Mouse (Mus musculus): ENCODE results near the gene 3300002I08Rik. TPM values are rescaled to one million over a fixed set of nuclear protein-coding genes. Genes with fewer than 3 reads are reported as not detected.
A peak's percentile ranks its signal among the peaks of the same experiment; 100 is the strongest.
"Not testable (repeated sequence)": the region's sequence is repeated elsewhere in the genome, so short reads cannot be mapped to it uniquely, and the experiment has no call there.

Gene 3300002I08Rik
- polyA plus RNA-seq (2015; fragmentation: Nextera tagmentation; extraction: Ambion mirVana) = 4.7 and 6.5 TPM in 2 replicates

- Histone ChIP-seq H3K9ac (peak within 1 kb of the TSS; percentile 65), H3K4me3 (replicated peaks) (peak within 1 kb of the TSS; percentile 62), H3K4me2 (replicated peaks) (peak within 1 kb of the TSS; percentile 58), H3K27ac (peak within 1 kb of the TSS; percentile 88)
- not testable (repeated sequence) for H3K36me3 ChIP-seq; H3K9me3 ChIP-seq; H3K4me1 ChIP-seq (replicated peaks); H3K27me3 ChIP-seq (replicated peaks)
- peak; percentile 99 for ATAC-seq
- WGBS = 5% methylated on average over 17 of the region's 17 CpGs
Observed at GRCm38 (mm10) chr2:150362113-150362877, at the start of gene 3300002I08Rik. TSS of gene 3300002I08Rik (minus strand) at chr2:150362765.

DNA sequence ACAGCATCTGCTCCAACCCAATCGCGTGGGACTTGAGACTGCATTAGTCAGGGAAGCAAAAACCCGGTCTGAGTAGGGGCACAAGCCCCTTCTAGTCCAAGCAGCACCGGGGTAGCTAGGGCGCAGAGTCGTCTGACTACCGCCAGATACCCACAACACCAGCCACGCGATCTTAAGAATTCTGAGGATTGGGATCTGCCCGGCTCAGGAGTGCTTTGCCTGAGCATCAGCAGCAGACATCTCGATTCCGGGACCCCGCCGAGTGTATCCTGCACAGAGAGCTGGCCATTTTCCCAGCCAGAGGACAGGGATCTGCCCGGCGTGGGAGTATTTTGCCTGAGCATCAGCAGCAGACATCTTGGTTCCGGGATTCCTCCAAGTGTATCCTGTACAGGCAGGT, 49.6 kb upstream of the 3300002I08Rik start:
- not testable (repeated sequence) for H3K4me2 ChIP-seq (replicated peaks); H3K9me3 ChIP-seq

DNA sequence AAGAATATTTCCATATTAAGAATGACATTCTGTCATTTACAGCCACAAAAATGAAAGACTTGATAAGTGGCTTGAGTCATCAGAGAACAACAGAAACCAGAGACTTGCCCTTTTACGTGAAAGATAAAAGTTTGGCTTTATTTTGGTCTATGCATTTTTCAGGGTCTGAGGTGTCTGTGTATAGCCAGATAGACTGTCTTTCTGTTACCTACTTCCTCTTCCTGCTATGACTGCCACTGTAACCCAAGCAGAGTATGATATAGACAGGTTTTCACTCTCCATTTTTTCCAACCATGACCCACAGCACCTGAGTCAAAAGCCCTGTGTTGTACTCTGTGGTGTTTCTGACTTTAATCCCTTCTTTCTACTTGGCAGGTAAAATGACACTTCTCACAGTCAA, 27.6 kb upstream of the 3300002I08Rik start:
- H3K36me3 ChIP-seq = no peaks in the 10 kb centered on the region
- no peak overlapping the region for H3K4me2 ChIP-seq (replicated peaks)
- no peak overlapping the region for H3K27ac ChIP-seq
- H3K9ac ChIP-seq = no peak overlapping the region
- no peak for ATAC-seq
- H3K4me1 ChIP-seq (replicated peaks) = no peaks in the 10 kb centered on the region
- H3K9me3 ChIP-seq = no peaks in the 10 kb centered on the region
- H3K27me3 ChIP-seq (replicated peaks) = no peaks in the 10 kb centered on the region
- WGBS = 88% methylated on average over 1 of the region's 1 CpGs
- no peak overlapping the region for H3K4me3 ChIP-seq (replicated peaks)

More for the DNA sequence above, 49.6 kb upstream of the 3300002I08Rik start:
- not testable (repeated sequence) for H3K27me3 ChIP-seq (replicated peaks); H3K27ac ChIP-seq; H3K4me3 ChIP-seq (replicated peaks); H3K36me3 ChIP-seq; ATAC-seq; H3K4me1 ChIP-seq (replicated peaks); H3K9ac ChIP-seq
- 88% methylated on average over 17 of the region's 17 CpGs for WGBS

GRCm38 (mm10) chr2:150385553-150386106, 23.1 kb upstream of the 3300002I08Rik start:
- H3K4me3 ChIP-seq (replicated peaks); H3K4me2 ChIP-seq (replicated peaks); H3K9ac ChIP-seq; H3K9me3 ChIP-seq; H3K27ac ChIP-seq; H3K4me1 ChIP-seq (replicated peaks); H3K36me3 ChIP-seq; ATAC-seq; H3K27me3 ChIP-seq (replicated peaks): not testable (repeated sequence)
- WGBS = 96% methylated on average over 19 of the region's 19 CpGs

GRCm38 (mm10) chr2:150362878-150363229, 289 bp upstream of the 3300002I08Rik start:
- H3K36me3 ChIP-seq = no peaks in the 10 kb centered on the region
- H3K9ac ChIP-seq = peak overlapping the region; percentile 65; the same call in 1 of the 2 replicates
- H3K9me3 ChIP-seq = no peaks in the 10 kb centered on the region
- no peaks in the 10 kb centered on the region for H3K27me3 ChIP-seq (replicated peaks)
- 6% methylated on average over 4 of the region's 4 CpGs for WGBS
- peak overlapping the region; percentile 88 for H3K27ac ChIP-seq
- ATAC-seq = peak; percentile 74
- no peaks in the 10 kb centered on the region for H3K4me1 ChIP-seq (replicated peaks)
- H3K4me2 ChIP-seq (replicated peaks) = peak overlapping the region; percentile 58
- H3K4me3 ChIP-seq (replicated peaks) = peak overlapping the region; percentile 62

DNA sequence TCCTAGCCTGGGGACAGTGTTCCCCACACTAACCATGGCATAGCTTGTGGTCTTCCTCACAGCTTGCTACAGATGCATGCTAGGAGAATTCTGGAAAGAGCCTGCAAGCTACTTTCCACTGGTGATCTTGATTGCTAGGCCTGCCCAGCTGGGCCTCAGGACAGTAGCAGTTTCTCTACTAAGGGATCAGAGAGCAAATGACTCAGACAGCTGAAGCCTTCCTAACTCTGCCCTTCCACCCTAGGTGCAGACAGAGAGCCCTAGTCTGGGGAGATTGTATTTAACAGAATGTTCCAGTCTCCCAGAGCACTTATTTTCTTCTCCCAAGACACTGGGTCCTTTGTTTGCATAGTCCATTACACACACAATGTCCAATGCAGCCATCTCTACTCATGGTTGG, 5.4 kb downstream of the 3300002I08Rik start:
- H3K4me2 ChIP-seq (replicated peaks); H3K9ac ChIP-seq; H3K4me1 ChIP-seq (replicated peaks); H3K4me3 ChIP-seq (replicated peaks); H3K36me3 ChIP-seq; H3K9me3 ChIP-seq; H3K27ac ChIP-seq; H3K27me3 ChIP-seq (replicated peaks): not testable (repeated sequence)
- ATAC-seq = peak; percentile 63

DNA sequence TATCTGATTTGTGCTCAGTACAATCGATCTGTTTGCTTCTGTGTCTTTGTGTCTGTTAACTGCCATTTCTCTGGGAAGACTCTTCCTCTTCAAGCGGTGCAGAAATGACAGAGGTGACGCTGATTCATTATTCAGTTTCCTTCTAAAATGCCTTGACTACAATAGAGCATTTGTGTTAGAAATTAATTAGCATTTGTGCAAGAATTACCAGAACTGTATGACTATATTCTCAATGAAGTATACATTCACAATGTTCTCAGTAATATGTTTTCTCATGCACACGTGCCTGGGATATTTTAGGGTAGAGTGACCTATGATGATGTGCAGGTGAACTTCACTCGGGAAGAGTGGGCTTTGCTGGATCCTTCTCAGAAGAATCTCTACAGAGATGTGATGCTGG, 39.2 kb downstream of the 3300002I08Rik start, which contains the start of gene Gm10130:
Gene Gm10130, plus strand, starts transcription at position 301 of the 400 bp plus-strand sequence.
- 91% methylated on average over 5 of the region's 5 CpGs for WGBS
- Histone ChIP-seq H3K4me2 (replicated peaks) (no peak within 1 kb of the TSS), H3K4me1 (replicated peaks) (no peaks in the 10 kb centered on the region), H3K9ac (no peak within 1 kb of the TSS), H3K27ac (no peak within 1 kb of the TSS), H3K4me3 (replicated peaks) (no peak within 1 kb of the TSS), H3K36me3 (peaks cover 21% of the 10 kb centered on the region), H3K27me3 (replicated peaks) (no peaks in the 10 kb centered on the region), H3K9me3 (peaks cover 6% of the 10 kb centered on the region)
- ATAC-seq = no peak

DNA sequence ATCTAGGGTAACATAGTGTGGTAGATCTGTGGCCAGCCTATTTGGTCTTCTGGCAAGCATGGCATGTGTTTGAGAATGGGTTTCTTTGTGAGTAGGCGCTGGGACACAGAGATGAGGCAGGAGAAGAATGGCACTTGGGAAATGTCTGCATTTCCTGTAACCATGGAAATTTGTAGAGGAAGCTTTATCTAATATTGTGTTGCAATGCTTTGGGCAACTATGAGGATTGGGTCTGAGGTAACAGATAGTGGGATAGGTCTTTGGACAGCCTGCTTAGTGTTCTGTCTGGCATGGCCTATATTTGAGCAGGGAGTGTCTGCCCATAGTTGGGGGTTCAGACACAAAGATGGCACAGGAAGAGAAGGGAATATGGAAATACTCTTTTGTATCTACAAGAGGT, 43.6 kb downstream of the 3300002I08Rik start:
- 95% methylated on average over 1 of the region's 1 CpGs for WGBS
- Histone ChIP-seq H3K9me3 (no peaks in the 10 kb centered on the region), H3K4me3 (replicated peaks) (no peak overlapping the region), H3K36me3 (peaks cover 12% of the 10 kb centered on the region), H3K9ac (no peak overlapping the region), H3K27me3 (replicated peaks) (no peaks in the 10 kb centered on the region), H3K27ac (no peak overlapping the region), H3K4me2 (replicated peaks) (no peak overlapping the region), H3K4me1 (replicated peaks) (no peaks in the 10 kb centered on the region)
- ATAC-seq = no peak

DNA sequence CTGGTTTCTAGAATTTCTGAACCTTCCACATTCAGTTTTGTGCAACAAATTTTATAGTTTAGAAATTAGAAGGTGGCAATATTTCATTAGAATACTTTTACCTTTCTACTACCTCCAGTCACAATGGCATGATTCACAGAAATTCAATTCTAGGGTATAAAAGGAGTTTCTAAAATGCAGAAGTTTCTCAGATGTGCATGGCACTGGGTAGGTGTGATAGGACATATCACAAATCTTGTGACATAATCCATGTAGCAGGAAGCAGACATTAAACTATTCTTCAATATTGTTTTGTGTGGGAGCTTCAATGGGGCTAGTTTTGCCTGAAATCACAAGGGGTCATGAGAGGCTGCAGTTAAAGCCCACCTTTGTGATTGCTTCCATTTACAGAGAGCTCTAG, 46.4 kb downstream of the 3300002I08Rik start:
- no peak overlapping the region for H3K27ac ChIP-seq
- H3K4me2 ChIP-seq (replicated peaks) = no peak overlapping the region
- H3K36me3 ChIP-seq = peaks cover 6% of the 10 kb centered on the region; the same call in 1 of the 2 replicates
- no peaks in the 10 kb centered on the region for H3K9me3 ChIP-seq
- no peaks in the 10 kb centered on the region for H3K27me3 ChIP-seq (replicated peaks)
- H3K4me1 ChIP-seq (replicated peaks) = no peaks in the 10 kb centered on the region
- no peak for ATAC-seq
- no peak overlapping the region for H3K4me3 ChIP-seq (replicated peaks)
- no peak overlapping the region for H3K9ac ChIP-seq

GRCm38 (mm10) chr2:150310952-150311884, 51.3 kb downstream of the 3300002I08Rik start:
- not testable (repeated sequence) for H3K9me3 ChIP-seq; H3K4me1 ChIP-seq (replicated peaks); H3K27me3 ChIP-seq (replicated peaks); H3K36me3 ChIP-seq
- peak overlapping the region; percentile 67 for H3K27ac ChIP-seq
- ATAC-seq = peak; percentile 100
- H3K4me3 ChIP-seq (replicated peaks) = peak overlapping the region; percentile 60
- peak overlapping the region; percentile 54 for H3K9ac ChIP-seq
- WGBS = 7% methylated on average over 19 of the region's 19 CpGs
- peak overlapping the region; percentile 64 for H3K4me2 ChIP-seq (replicated peaks)

DNA sequence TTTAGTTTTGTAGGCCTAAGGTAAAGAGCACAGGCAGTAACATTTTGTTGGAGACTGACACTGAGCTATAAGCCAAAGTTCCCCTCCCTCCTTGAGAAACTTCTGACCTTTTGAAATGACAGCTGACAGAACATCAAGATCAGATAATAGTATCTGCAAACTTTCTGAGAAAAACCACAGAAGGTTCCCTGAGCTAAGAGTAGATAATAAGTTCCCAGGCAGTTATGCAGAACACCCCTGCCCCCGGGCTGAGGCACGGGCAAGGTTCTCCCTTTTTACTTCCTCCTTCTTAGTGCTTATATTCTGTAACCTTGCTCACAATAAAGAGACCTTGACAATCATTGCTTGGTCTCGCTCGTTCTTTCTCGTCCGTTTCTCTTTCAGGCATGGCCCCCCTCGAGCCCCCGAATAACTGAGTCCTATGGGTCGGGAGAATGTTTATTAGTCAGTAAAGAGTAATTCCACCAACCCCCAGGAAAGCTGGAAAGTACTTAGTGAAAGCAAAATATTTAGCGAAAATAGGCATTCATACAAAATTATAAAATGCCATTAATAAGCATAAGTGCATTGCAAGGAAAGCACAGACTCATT, 55.3 kb downstream of the 3300002I08Rik start:
- Histone ChIP-seq H3K4me2 (replicated peaks) (no peak overlapping the region), H3K27me3 (replicated peaks) (no peaks in the 10 kb centered on the region), H3K9ac (no peak overlapping the region), H3K4me3 (replicated peaks) (no peak overlapping the region), H3K9me3 (no peaks in the 10 kb centered on the region), H3K27ac (no peak overlapping the region), H3K36me3 (no peaks in the 10 kb centered on the region), H3K4me1 (replicated peaks) (0 out of 2 replicates have a peak, but pooled peaks cover 2% of the 10 kb centered on the region)
- ATAC-seq = no peak
- WGBS = 84% methylated on average over 10 of the region's 10 CpGs

- Histone ChIP-seq H3K4me2 (replicated peaks) (no peak overlapping the region), H3K36me3 (no peaks in the 10 kb centered on the region), H3K27me3 (replicated peaks) (no peaks in the 10 kb centered on the region), H3K9me3 (no peaks in the 10 kb centered on the region), H3K27ac (no peak overlapping the region), H3K4me1 (replicated peaks) (no peaks in the 10 kb centered on the region), H3K4me3 (replicated peaks) (no peak overlapping the region), H3K9ac (no peak overlapping the region)
- 41% methylated on average over 1 of the region's 1 CpGs for WGBS
- ATAC-seq = no peak
Observed at GRCm38 (mm10) chr2:150299096-150299495, 63.5 kb downstream of the 3300002I08Rik start.

All from intestine, embryonic 15.5 days (tissue).